Mouse (Mus musculus) kidney, embryonic 16.5 days (tissue): ENCODE data around the gene Uchl3. TPM values are rescaled to one million over a fixed set of nuclear protein-coding genes. Genes with fewer than 3 reads are reported as not detected.
A peak's percentile ranks its signal among the peaks of the same experiment; 100 is the strongest.

ENCODE experiments used
- ATAC-seq: fragments of 200-750 bp; cut with Nextera tagmentation; 2 replicates; pipeline ENCODE4 v1.8.0; 2017; ENCODE audit warnings: moderate TSS enrichment; ENCODE audit not compliant: low FRiP score, low TSS enrichment
- H3K27ac ChIP-seq: fragments of 300-500 bp; sonication (generic); 2 replicates; pipeline ENCODE4 v1.5.1; 2014; ENCODE audit warnings: low read length
- H3K27me3 ChIP-seq: fragments of 300-500 bp; sonication (generic); 2 replicates; pipeline ENCODE4 v1.6.1; 2014; ENCODE audit warnings: low read length, control low read depth, mixed read lengths; ENCODE audit not compliant: insufficient read depth
- H3K36me3 ChIP-seq: fragments of 300-500 bp; sonication (generic); 2 replicates; pipeline ENCODE4 v1.6.1; 2014; ENCODE audit warnings: low read length, control low read depth, mixed read lengths; ENCODE audit not compliant: insufficient read depth
- H3K4me1 ChIP-seq: fragments of 300-500 bp; sonication (generic); 2 replicates; pipeline ENCODE4 v1.6.1; 2014; ENCODE audit warnings: low read length, control low read depth, mixed read lengths; ENCODE audit not compliant: insufficient read depth
- H3K4me2 ChIP-seq: fragments of 300-500 bp; sonication (generic); replicated peaks from 2 replicates; pipeline ENCODE4 v1.6.1; 2014; ENCODE audit warnings: low read depth, low read length
- H3K4me3 ChIP-seq: fragments of 300-500 bp; sonication (generic); 2 replicates; pipeline ENCODE4 v1.5.1; 2014; ENCODE audit warnings: mild to moderate bottlenecking, low read length
- H3K9ac ChIP-seq: fragments of 300-500 bp; sonication (generic); replicated peaks from 2 replicates; pipeline ENCODE4 v1.6.1; 2014; ENCODE audit warnings: low read length
- H3K9me3 ChIP-seq: fragments of 300-500 bp; sonication (generic); 2 replicates; pipeline ENCODE4 v1.6.1; 2016; ENCODE audit warnings: low read length, control low read depth
- WGBS: fragments of 180-500 bp; shearing (Covaris S2); extraction: QIAGEN DNeasy Blood & Tissue Kit; methylation state at CpG from one replicate; pipeline ENCODE4 v1.1.7; 2014; 5-methylcytosine and 5-hydroxymethylcytosine counted together
- polyA plus RNA-seq: library from polyadenylated mRNA; unstranded; fragments of >200 nt; fragmentation: Nextera tagmentation; extraction: Ambion mirVana; gene quantifications from 2 replicates; pipeline ENCODE4 v1.2.1, GENCODE M21; 2015

The Uchl3 gene
- 137 and 143 TPM in 2 replicates for polyA plus RNA-seq

GRCm38 (mm10) chr14:101653581-101654525 is at the start of gene Uchl3:
Gene Uchl3 (plus strand): TSS chr14:101653967.
- WGBS: under 1% methylated on average over 75 of the region's 81 CpGs
- Histone ChIP-seq H3K9me3 (no peaks in the 10 kb centered on the region), H3K27ac (peak within 1 kb of the TSS; percentile 63; the same call in 1 of the 2 replicates), H3K4me1 (peaks cover 4% of the 10 kb centered on the region), H3K4me3 (peak within 1 kb of the TSS; percentile 99), H3K9ac (peak within 1 kb of the TSS; percentile 84), H3K4me2 (peak within 1 kb of the TSS; percentile 86), H3K27me3 (no peaks in the 10 kb centered on the region), H3K36me3 (no peaks in the 10 kb centered on the region)
- peak; percentile 92 for ATAC-seq

GRCm38 (mm10) chr14:101605843-101606242 is 47.9 kb upstream of the Uchl3 start:
- no peak for ATAC-seq
- no peaks in the 10 kb centered on the region for H3K9me3 ChIP-seq
- no peak overlapping the region for H3K27ac ChIP-seq
- H3K4me1 ChIP-seq: peaks cover 27% of the 10 kb centered on the region
- H3K4me3 ChIP-seq: no peak overlapping the region
- no peaks in the 10 kb centered on the region for H3K36me3 ChIP-seq
- no peak overlapping the region for H3K9ac ChIP-seq
- H3K4me2 ChIP-seq: no peak overlapping the region
- WGBS: 73% methylated on average over 2 of the region's 2 CpGs
- H3K27me3 ChIP-seq: no peaks in the 10 kb centered on the region

DNA sequence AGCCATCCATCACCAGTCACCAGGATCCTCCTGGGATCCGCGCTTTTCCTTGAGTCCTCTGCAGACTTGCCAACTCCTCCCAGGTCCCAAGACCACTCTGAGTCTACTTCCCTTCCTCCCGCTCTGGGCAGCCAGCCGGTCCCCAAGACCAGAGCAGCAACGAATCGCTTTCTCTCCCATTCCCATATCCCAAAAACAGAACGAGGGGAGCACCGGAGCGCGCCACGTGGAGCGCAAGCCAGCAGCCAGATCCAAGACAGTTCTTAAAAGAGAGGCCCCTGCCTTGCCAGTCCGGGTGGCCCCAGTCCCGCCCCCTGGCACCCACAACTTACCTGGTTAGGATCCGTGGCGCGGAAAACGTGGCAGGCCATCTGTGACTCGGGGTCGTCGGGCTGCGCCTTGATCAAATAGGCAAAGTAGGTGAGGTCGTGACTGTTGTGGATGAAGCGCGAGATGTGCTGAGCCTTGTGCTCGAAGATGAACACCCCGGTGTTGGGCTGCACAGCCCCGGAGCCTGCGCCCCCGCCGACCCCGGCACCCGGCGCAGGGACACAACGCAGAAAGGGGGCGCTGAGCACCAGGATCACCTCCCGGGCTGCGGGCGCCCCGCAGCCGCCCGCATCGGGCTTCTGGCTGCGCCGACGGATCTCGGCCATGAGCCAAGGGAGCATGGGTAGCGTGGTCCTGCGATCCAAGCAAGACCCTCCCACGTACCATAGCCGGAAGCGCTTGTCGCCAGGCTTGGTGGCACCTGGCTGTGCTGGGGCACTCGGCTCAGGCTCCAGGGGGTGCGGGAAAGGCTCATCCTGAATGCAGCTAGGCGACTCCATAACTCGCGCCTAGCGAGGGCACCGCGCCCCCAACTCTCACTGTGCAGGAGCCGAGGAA is 45.9 kb upstream of the Uchl3 start:
- peak overlapping the region; percentile 87 for H3K27ac ChIP-seq
- peak; percentile 66 for ATAC-seq
- peaks cover 18% of the 10 kb centered on the region for H3K4me1 ChIP-seq
- H3K36me3 ChIP-seq: no peaks in the 10 kb centered on the region
- H3K9me3 ChIP-seq: no peaks in the 10 kb centered on the region
- H3K4me2 ChIP-seq: peak overlapping the region; percentile 99
- H3K4me3 ChIP-seq: peak overlapping the region; percentile 89
- under 1% methylated on average over 62 of the region's 62 CpGs for WGBS
- no peaks in the 10 kb centered on the region for H3K27me3 ChIP-seq
- peak overlapping the region; percentile 84 for H3K9ac ChIP-seq

DNA sequence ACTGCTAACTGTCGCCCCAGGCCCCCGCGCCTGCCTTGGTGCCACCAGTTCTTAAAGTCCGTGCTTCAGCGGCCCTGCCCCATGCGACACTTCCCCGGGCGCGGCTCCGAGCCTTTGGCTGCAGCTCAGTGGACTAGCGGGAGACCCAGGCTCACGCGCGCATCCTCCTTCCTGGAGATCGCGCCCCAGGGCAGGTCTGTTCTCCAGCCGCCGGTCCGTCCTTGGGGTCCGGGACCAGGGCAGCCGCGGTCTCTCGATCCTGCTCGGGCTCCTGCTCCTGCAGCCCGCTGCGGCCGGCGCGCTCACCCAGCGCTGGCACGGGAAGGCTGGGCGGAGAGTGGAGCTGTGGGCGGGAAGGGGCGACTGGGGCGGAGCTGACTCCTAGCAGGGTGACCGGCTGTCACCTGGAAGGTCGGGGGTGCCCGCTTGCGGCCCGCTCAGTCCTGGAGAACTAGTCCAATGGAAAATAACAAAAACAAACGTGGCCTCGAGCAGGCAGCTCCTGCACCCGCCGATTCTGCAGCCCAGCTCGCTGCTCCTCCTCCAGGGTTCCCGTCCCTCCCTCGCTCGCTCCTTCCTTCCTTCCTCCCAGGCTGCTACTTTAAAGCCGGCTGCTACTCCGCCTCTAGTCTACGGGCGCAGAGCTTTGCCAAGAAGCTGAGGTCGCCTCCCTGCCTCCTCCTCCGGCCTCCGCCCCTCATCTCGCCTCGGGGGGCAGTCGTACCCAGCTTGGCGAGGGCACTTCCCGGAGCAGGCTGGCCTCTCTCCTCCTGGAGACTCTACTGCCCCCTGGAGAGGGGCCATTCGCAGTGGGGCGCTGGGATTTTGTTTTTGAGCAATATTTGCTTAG is 45.0 kb upstream of the Uchl3 start, which contains the start of gene Tbc1d4:
Gene Tbc1d4, minus strand, starts transcription at position 673 of the 850 bp plus-strand sequence.
- Histone ChIP-seq H3K27me3 (no peaks in the 10 kb centered on the region), H3K9ac (peak within 1 kb of the TSS; percentile 84), H3K27ac (peak within 1 kb of the TSS; percentile 87), H3K4me1 (peaks cover 11% of the 10 kb centered on the region; the same call in 1 of the 2 replicates), H3K4me3 (peak within 1 kb of the TSS; percentile 89), H3K9me3 (no peaks in the 10 kb centered on the region), H3K4me2 (peak within 1 kb of the TSS; percentile 99), H3K36me3 (no peaks in the 10 kb centered on the region)
- peak; percentile 95 for ATAC-seq
- under 1% methylated on average over 62 of the region's 62 CpGs for WGBS

DNA sequence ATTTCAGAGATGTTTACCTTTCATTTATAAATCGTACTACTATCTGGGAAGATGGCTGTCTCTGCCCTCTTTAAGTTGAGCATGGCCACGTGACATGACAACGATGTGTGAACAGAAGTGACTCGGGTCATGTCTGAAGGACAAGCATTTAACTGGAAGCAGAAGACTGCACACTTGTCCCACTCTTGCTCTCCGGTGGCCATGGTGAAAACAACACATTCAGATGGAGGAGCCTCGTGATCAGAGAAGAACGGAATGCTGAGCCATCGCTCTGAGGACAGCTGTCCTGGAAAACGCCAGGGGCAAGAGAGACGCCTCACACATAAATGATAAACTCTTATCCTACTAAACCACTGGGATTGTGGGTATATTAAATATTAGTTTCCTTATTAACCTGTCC is 43.1 kb upstream of the Uchl3 start:
- no peak overlapping the region for H3K4me3 ChIP-seq
- no peak for ATAC-seq
- H3K9me3 ChIP-seq: no peaks in the 10 kb centered on the region
- no peak overlapping the region for H3K4me2 ChIP-seq
- WGBS: 79% methylated on average over 10 of the region's 10 CpGs
- H3K27ac ChIP-seq: no peak overlapping the region
- H3K4me1 ChIP-seq: peaks cover 11% of the 10 kb centered on the region; the same call in 1 of the 2 replicates
- H3K27me3 ChIP-seq: no peaks in the 10 kb centered on the region
- no peaks in the 10 kb centered on the region for H3K36me3 ChIP-seq
- H3K9ac ChIP-seq: no peak overlapping the region

DNA sequence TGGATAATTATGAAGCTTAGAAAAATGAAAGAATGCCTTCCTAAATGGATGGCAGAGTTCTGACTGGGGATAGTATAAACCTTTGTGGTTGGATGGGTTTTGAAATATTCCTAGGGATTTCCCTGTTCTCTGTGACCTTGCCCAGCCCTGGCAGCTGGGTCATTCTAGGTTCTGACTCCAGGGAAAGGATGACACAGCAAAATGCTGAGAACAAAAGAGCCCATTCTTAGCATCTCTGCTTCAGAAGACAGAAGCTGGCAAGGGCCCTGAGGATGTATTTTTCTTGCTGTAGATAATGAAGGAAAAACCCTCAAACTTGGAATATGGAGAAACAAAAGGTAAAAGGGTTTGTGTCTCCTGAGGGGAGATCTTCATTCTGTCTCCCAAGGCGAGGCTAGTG is 40.6 kb upstream of the Uchl3 start:
- H3K4me1 ChIP-seq: no peaks in the 10 kb centered on the region
- H3K4me3 ChIP-seq: no peak overlapping the region
- H3K27me3 ChIP-seq: no peaks in the 10 kb centered on the region
- no peaks in the 10 kb centered on the region for H3K9me3 ChIP-seq
- no peak overlapping the region for H3K27ac ChIP-seq
- whole genome bisulfite sequencing: 87% methylated on average over 1 of the region's 1 CpGs
- H3K36me3 ChIP-seq: no peaks in the 10 kb centered on the region
- no peak overlapping the region for H3K9ac ChIP-seq
- H3K4me2 ChIP-seq: no peak overlapping the region
- ATAC-seq: no peak

DNA sequence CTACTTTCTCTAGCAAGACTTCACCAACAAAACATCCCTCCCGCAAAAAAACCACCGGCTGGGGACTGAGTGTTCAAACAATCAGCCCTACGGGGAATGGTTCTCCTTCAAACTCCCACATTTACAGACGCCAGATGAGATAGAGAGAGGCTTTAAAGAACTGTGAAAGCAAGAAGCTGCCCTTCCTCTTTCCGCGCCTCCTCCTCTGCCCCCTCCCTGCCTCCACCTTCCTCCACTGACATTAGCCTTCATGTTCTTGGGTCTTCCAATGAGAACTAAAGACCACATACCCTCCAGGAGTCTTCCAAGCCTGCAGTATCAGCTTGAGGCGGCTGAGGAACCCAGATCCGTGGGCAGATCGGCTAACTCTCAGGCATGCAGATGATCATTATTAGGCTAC is 37.6 kb upstream of the Uchl3 start:
- no peak overlapping the region for H3K9ac ChIP-seq
- H3K36me3 ChIP-seq: no peaks in the 10 kb centered on the region
- WGBS: 72% methylated on average over 9 of the region's 9 CpGs
- no peaks in the 10 kb centered on the region for H3K4me1 ChIP-seq
- H3K4me2 ChIP-seq: no peak overlapping the region
- no peak overlapping the region for H3K4me3 ChIP-seq
- H3K27me3 ChIP-seq: no peaks in the 10 kb centered on the region
- H3K9me3 ChIP-seq: no peaks in the 10 kb centered on the region
- H3K27ac ChIP-seq: no peak overlapping the region
- no peak for ATAC-seq

- Histone ChIP-seq H3K4me2 (no peak overlapping the region), H3K4me3 (no peak overlapping the region), H3K9ac (no peak overlapping the region), H3K27me3 (no peaks in the 10 kb centered on the region), H3K36me3 (no peaks in the 10 kb centered on the region), H3K9me3 (no peaks in the 10 kb centered on the region), H3K27ac (no peak overlapping the region), H3K4me1 (no peaks in the 10 kb centered on the region)
- WGBS: 95% methylated on average over 5 of the region's 5 CpGs
- ATAC-seq: no peak
These were observed 36.1 kb upstream of the Uchl3 start for GRCm38 (mm10) chr14:101617680-101618079.

DNA sequence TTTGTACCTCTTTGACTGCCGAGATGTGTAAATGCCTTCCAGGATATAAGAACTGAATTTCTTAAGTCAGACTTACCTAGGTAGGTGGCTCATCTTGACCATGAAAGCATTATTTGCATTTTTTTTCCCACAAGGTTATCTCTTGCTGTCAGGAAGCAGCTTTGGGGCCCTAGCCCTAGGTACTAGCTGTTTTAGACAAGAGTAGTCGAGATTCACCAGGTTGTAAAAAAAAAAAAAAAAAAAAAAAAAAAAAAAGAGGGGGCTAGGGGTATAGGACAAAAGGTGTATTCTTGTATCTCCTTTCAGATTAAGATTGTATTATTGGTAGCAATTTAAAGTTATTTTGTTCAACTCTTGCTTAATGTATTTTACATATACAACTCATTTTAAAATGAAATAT is 23.2 kb upstream of the Uchl3 start:
- H3K9me3 ChIP-seq: no peaks in the 10 kb centered on the region
- H3K9ac ChIP-seq: no peak overlapping the region
- no peak overlapping the region for H3K4me3 ChIP-seq
- no peaks in the 10 kb centered on the region for H3K27me3 ChIP-seq
- H3K27ac ChIP-seq: no peak overlapping the region
- ATAC-seq: no peak
- H3K4me2 ChIP-seq: no peak overlapping the region
- peaks cover 22% of the 10 kb centered on the region; the same call in 1 of the 2 replicates for H3K36me3 ChIP-seq
- H3K4me1 ChIP-seq: no peaks in the 10 kb centered on the region
- WGBS: 89% methylated on average over 2 of the region's 2 CpGs
